Mouse (Mus musculus): ENCODE measurements around the gene Ssxa1. TPM values are rescaled to one million over a fixed set of nuclear protein-coding genes. Genes with fewer than 3 reads are reported as not detected.
"Not testable (repeated sequence)": the region's sequence is repeated elsewhere in the genome, so short reads cannot be mapped to it uniquely, and the experiment has no call there.

The Ssxa1 gene
- polyA plus RNA-seq (2016; fragmentation: Nextera tagmentation; extraction: Ambion mirVana): not detected in 2 replicates

DNA sequence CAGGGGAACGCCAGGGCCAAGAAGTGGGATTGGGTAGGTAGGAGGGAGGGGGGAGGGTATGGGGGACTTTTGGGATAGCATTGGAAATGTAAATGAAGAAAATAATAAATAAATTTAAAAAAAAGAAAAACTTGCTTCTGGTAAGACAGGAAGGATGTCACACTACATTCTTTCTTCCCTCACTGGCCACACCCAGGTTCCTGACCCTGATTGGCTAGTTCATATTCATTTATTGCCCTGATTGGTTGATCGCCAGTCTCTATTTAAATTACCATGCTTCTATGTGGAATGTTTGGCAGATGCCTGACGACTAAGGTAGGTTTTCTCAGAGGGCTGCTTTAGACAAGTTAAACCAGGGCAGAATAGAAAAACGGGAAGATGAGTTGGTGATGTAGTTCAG is at the start of gene Ssxa1:
Ssxa1 (plus strand) TSS at position 301 of the 400 bp plus-strand sequence.
- H3K4me2 ChIP-seq (replicated peaks): no peak within 1 kb of the TSS
- no peaks in the 10 kb centered on the region for H3K4me1 ChIP-seq
- no peaks in the 10 kb centered on the region for H3K27me3 ChIP-seq
- H3K9ac ChIP-seq: no peak within 1 kb of the TSS
- H3K36me3 ChIP-seq: no peaks in the 10 kb centered on the region
- H3K9me3 ChIP-seq: no peaks in the 10 kb centered on the region
- H3K27ac ChIP-seq: no peak within 1 kb of the TSS
- 77% methylated on average over 4 of the region's 4 CpGs for WGBS
- H3K4me3 ChIP-seq: no peak within 1 kb of the TSS
- ATAC-seq (ENCODE audit: insufficient number of reproducible peaks, insufficient read depth, low FRiP score, low TSS enrichment): no peak

DNA sequence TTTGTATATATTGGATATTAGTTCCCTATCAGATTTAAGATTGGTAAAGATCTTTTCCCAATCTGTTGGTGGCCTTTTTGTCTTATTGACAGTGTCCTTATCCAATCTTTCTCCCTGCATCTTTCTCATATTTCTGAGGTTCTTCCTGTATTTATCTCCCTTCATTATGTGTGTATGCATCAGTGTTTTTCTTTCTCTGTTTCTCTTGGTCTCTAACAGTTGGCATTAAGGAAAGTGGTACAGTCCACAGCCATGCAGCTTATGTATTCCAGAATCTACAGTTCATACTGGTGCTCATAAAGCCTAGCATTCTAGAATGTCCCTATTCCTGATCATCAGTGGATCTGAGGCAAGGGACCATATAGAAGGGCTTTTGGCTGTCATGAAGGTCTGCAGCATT is 47.5 kb upstream of the Ssxa1 start, which contains the start of gene Spaca5:
Spaca5 (plus strand) TSS at position 301 of the 400 bp plus-strand sequence.
- Histone ChIP-seq H3K4me1 (no peaks in the 10 kb centered on the region), H3K9ac (no peak within 1 kb of the TSS), H3K36me3 (no peaks in the 10 kb centered on the region), H3K4me3 (no peak within 1 kb of the TSS), H3K27ac (no peak within 1 kb of the TSS), H3K27me3 (no peaks in the 10 kb centered on the region), H3K9me3 (no peaks in the 10 kb centered on the region), H3K4me2 (replicated peaks) (no peak within 1 kb of the TSS)
- ATAC-seq (ENCODE audit: insufficient number of reproducible peaks, insufficient read depth, low FRiP score, low TSS enrichment): no peak

DNA sequence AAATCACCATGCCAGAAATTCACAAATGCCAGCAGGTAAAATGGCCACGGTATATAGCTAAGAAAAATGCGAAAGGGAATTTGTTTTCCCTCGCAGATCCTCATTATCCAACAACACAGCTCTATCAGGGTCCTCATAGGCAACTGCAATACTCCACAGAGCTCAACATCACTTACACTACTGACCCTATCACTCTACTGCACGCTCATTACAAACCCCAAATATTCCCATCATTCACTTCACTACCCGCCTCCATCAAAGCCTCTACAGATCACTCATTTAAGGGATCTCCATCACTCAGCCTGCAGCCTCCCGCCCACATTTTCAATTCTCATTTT is 27.0 kb upstream of the Ssxa1 start:
- ATAC-seq (ENCODE audit: insufficient number of reproducible peaks, insufficient read depth, low FRiP score, low TSS enrichment): 0 out of 2 replicates have a peak, but pooled peaks have one; percentile 41
- H3K27me3 ChIP-seq: no peaks in the 10 kb centered on the region
- H3K9me3 ChIP-seq: no peaks in the 10 kb centered on the region
- 48% methylated on average over 6 of the region's 6 CpGs for WGBS
- no peak overlapping the region for H3K27ac ChIP-seq
- H3K4me1 ChIP-seq: no peaks in the 10 kb centered on the region
- 0 out of 2 replicates have a peak, but pooled peaks cover 2% of the 10 kb centered on the region for H3K36me3 ChIP-seq
- H3K4me3 ChIP-seq: peak overlapping the region; percentile 35
- no peak overlapping the region; the same call in 1 of the 2 replicates for H3K9ac ChIP-seq
- peak overlapping the region; percentile 42 for H3K4me2 ChIP-seq (replicated peaks)

DNA sequence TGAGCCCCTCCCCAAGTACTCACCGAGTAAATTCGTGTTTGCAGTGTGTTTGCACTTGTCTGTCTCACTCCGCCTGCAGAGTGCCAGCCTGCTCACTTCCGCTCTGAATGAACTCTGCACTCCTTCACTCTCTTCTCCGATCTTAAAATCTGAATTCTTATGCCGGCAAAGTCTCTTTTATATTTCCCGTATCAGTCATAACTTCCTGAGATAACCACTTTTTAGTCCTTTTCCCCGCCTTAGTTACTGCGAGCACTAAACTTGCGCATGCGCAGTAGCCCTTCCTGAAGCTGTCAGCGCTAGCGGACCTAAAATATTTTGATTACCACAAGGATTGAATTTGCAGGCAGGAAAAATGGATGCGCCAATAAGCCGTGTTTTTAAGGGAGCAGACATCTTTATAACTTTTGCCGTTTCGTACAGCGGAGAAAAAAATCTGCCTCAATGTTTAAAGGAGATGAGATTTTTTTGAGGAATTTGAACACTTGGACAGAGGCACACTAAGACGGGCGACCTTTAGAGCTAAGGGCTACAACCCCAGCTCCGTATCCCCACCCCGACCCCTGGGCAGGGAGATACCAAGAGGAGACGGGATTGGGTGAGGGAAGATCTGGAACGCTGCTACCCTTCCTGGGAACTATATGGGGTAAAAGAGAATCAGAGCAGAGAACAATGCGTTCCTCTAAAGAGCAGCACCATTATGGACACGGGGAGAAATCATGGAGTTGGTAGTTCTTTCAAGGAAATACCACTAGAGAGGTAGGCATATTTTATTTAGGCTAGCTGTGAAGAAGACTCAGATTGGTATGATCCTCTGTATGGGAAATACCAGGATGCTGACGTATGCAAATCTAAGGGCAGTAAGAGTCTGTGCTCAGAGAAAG is 26.4 kb upstream of the Ssxa1 start, which contains the start of gene Zfp300:
Zfp300 (minus strand) TSS at position 545 of the 884 bp plus-strand sequence.
- Histone ChIP-seq H3K27me3 (no peaks in the 10 kb centered on the region), H3K4me2 (replicated peaks) (peak within 1 kb of the TSS; percentile 42), H3K27ac (peak within 1 kb of the TSS; percentile 80), H3K9ac (no peak within 1 kb of the TSS; the same call in 1 of the 2 replicates), H3K4me3 (peak within 1 kb of the TSS; percentile 35), H3K4me1 (no peaks in the 10 kb centered on the region), H3K36me3 (no peaks in the 10 kb centered on the region), H3K9me3 (no peaks in the 10 kb centered on the region)
- peak; percentile 75; the same call in 1 of the 2 replicates for ATAC-seq (ENCODE audit: insufficient number of reproducible peaks, insufficient read depth, low FRiP score, low TSS enrichment)
- 20% methylated on average over 27 of the region's 27 CpGs for WGBS

DNA sequence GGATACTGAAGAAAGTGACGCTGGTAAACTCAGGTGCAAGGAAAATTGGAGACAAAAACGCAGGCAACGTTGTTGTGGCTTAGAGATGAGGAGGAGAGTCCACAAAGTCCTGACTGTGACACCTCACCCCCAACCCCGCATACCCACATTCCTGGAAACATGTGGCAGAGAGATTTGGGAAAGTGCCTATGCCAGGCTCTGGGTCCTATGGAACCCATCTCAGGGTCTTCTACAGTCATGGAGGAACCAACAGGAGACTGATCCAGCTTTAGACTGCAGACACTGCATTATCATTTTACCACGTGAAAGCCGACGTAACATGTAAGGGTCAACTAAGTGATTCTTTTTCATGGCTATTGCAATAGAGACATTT is 25.8 kb upstream of the Ssxa1 start:
- Histone ChIP-seq H3K9ac (no peak overlapping the region), H3K36me3 (no peaks in the 10 kb centered on the region), H3K4me2 (replicated peaks) (peak overlapping the region; percentile 42), H3K27me3 (no peaks in the 10 kb centered on the region), H3K4me3 (peak overlapping the region; percentile 35), H3K27ac (no peak overlapping the region), H3K4me1 (no peaks in the 10 kb centered on the region), H3K9me3 (no peaks in the 10 kb centered on the region)
- no peak for ATAC-seq (ENCODE audit: insufficient number of reproducible peaks, insufficient read depth, low FRiP score, low TSS enrichment)
- 52% methylated on average over 7 of the region's 7 CpGs for WGBS

DNA sequence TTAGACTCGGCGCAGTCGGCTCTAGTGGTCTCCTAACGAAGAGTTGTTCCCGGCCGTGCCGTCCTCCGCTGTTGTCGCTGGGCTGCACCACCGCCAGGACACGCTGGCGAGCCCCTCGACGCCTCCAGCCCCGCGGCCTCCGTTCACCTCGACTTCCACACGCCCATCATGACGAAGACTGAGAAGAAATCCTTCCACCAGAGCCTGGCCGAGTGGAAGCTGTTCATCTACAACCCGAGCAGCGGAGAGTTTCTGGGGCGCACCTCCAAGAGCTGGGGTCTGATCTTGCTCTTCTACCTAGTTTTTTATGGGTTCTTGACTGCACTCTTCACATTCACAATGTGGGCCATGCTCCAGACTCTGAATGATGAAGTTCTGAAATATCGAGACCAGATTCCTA is 31.1 kb downstream of the Ssxa1 start:
- H3K9me3 ChIP-seq; H3K27me3 ChIP-seq; H3K4me2 ChIP-seq (replicated peaks); ATAC-seq (ENCODE audit: insufficient number of reproducible peaks, insufficient read depth, low FRiP score, low TSS enrichment); H3K4me1 ChIP-seq; H3K9ac ChIP-seq; H3K27ac ChIP-seq; H3K4me3 ChIP-seq; H3K36me3 ChIP-seq: not testable (repeated sequence)
- WGBS: 93% methylated on average over 25 of the region's 25 CpGs

Other genes with a start within 250 kb of the Ssxa1 start
- gene Timp1, start 245.7 kb upstream of the Ssxa1 start, polyA plus RNA-seq (2016; fragmentation: Nextera tagmentation; extraction: Ambion mirVana): 16.0 and 17.9 TPM in 2 replicates
- 2.3 and 2.5 TPM in 2 replicates for gene Syn1, start 194.8 kb upstream of the Ssxa1 start, polyA plus RNA-seq (2016; fragmentation: Nextera tagmentation; extraction: Ambion mirVana)
- gene Cfp, start 184.3 kb upstream of the Ssxa1 start, polyA plus RNA-seq (2016; fragmentation: Nextera tagmentation; extraction: Ambion mirVana): 3.4 and 4.3 TPM in 2 replicates
- 18.0 and 18.8 TPM in 2 replicates for gene Elk1, start 165.2 kb upstream of the Ssxa1 start, polyA plus RNA-seq (2016; fragmentation: Nextera tagmentation; extraction: Ambion mirVana)
- 51.2 and 52.1 TPM in 2 replicates for gene Uxt, start 153.8 kb upstream of the Ssxa1 start, polyA plus RNA-seq (2016; fragmentation: Nextera tagmentation; extraction: Ambion mirVana)
- 6.7 and 7.1 TPM in 2 replicates for gene Zfp182, start 53.5 kb upstream of the Ssxa1 start, polyA plus RNA-seq (2016; fragmentation: Nextera tagmentation; extraction: Ambion mirVana)
- gene Spaca5, start 47.4 kb upstream of the Ssxa1 start, polyA plus RNA-seq (2016; fragmentation: Nextera tagmentation; extraction: Ambion mirVana): not detected in 2 replicates
- gene Zfp300, start 26.3 kb upstream of the Ssxa1 start, polyA plus RNA-seq (2016; fragmentation: Nextera tagmentation; extraction: Ambion mirVana): 2.2 and 2.9 TPM in 2 replicates
- gene Gm21876, start 59.8 kb downstream of the Ssxa1 start, polyA plus RNA-seq (2016; fragmentation: Nextera tagmentation; extraction: Ambion mirVana): not detected in 2 replicates